Mouse (Mus musculus): ENCODE data around the gene Aff3. TPM values are rescaled to one million over a fixed set of nuclear protein-coding genes. Genes with fewer than 3 reads are reported as not detected.

Gene Aff3
- total and polyA plus RNA-seq, 3 experiments = 1.4 to 3.1 (median 2.4) TPM

DNA sequence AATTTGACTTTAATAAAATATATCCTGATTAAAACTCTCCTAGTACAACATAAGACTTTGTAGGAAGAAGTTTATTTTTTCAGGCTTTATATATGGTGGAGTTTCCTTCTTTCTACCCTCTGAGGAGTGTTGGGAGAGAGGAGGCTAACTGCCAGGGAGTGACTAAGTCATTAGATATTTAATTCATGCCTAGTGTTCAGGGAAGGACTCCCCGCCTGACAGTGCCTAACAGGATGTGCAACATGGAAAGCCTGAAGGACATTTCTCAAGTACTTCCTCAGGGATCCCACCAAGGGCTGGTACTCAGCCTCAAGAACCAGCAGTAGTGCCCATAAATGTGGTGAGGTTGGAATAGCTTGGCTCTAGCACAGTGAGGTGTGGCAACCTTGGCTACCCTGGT, 378.2 kb downstream of the Aff3 start:
- no peak overlapping the region for H3K27ac ChIP-seq

DNA sequence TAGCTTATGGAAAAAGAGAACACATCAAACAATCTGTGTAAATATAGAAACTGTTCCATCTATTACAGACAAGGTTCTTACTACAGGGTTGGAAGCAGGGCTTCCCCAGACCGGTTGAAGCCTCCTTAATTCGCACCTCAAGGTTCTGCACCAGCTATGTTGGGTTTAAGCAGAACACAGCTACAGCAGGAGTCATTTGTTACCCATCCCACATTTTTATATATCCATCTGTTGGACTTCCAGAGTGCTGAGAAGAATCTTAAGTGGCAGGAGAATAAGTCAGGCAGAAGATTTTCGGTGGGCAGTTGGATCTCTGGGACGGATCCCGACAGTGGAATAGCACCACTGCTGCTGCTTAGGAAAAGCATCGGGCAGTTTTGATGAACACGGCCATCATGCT, 384.2 kb downstream of the Aff3 start:
- H3K4me3 ChIP-seq = no peak overlapping the region
- H3K36me3 ChIP-seq (ENCODE audit: control insufficient read depth, insufficient read depth, low read length) = no peaks in the 10 kb centered on the region
- no peak overlapping the region for H3K27ac ChIP-seq
- no peaks in the 10 kb centered on the region for H3K27me3 ChIP-seq (ENCODE audit: control insufficient read depth, insufficient read depth, low read length)
- no peaks in the 10 kb centered on the region for H3K4me1 ChIP-seq (ENCODE audit: control insufficient read depth, insufficient read depth, low read length)
- intact Hi-C loops (cut with DNase I) = no loop called here
- H3K79me2 ChIP-seq (replicated peaks; ENCODE audit: control insufficient read depth, insufficient read depth, low read length) = no peaks in the 10 kb centered on the region
- WGBS = 89% methylated on average over 7 of the region's 7 CpGs
- no peak overlapping the region for H3K9ac ChIP-seq (ENCODE audit: low read depth, low read length)
- TF ChIP-seq POLR2A (IDR thresholded peaks at IDR 0.05; ENCODE audit: insufficient read depth, low read depth, low read length) = no peak
- TF ChIP-seq CTCF (IDR thresholded peaks at IDR 0.05) = no peak
- TF ChIP-seq EP300 (IDR thresholded peaks at IDR 0.05; ENCODE audit: insufficient read depth, low read depth, low read length) = no peak
- no peak for DNase-seq

More for the DNA sequence above, 378.2 kb downstream of the Aff3 start:
- DNase-seq = no peak
- no peaks in the 10 kb centered on the region for H3K27me3 ChIP-seq (ENCODE audit: control insufficient read depth, insufficient read depth, low read length)
- no peaks in the 10 kb centered on the region for H3K79me2 ChIP-seq (replicated peaks; ENCODE audit: control insufficient read depth, insufficient read depth, low read length)
- 55% methylated on average over 1 of the region's 1 CpGs for WGBS
- intact Hi-C loops (cut with DNase I) = no loop called here
- H3K36me3 ChIP-seq (ENCODE audit: control insufficient read depth, insufficient read depth, low read length) = no peaks in the 10 kb centered on the region
- no peak for TF ChIP-seq POLR2A (IDR thresholded peaks at IDR 0.05; ENCODE audit: insufficient read depth, low read depth, low read length)
- no peak for TF ChIP-seq CTCF (IDR thresholded peaks at IDR 0.05)
- TF ChIP-seq EP300 (IDR thresholded peaks at IDR 0.05; ENCODE audit: insufficient read depth, low read depth, low read length) = no peak
- no peak overlapping the region for H3K9ac ChIP-seq (ENCODE audit: low read depth, low read length)
- H3K4me1 ChIP-seq (ENCODE audit: control insufficient read depth, insufficient read depth, low read length) = no peaks in the 10 kb centered on the region
- no peak overlapping the region for H3K4me3 ChIP-seq

DNA sequence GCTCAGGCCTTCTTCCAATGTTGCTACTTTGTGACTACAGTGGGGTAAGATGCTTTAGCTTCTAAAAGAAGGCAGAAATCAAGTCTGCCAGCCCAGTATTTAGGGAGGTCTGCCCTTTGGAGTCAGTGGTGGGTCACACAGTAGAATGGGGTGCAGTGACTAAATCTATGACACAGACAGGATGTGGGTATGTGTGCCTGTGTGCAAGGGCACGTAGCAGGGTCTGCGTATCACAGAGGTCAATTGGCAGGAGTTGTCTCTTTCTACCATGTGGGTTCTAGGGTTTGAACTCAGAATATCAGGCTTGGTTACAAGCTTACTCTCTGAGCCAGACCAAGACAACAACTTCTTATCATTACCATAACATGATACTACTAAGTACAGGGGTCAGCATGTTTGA, 393.4 kb downstream of the Aff3 start:
- no peak overlapping the region for H3K4me3 ChIP-seq
- H3K9ac ChIP-seq (ENCODE audit: low read depth, low read length) = no peak overlapping the region
- no peaks in the 10 kb centered on the region for H3K27me3 ChIP-seq (ENCODE audit: control insufficient read depth, insufficient read depth, low read length)
- no peak overlapping the region for H3K27ac ChIP-seq
- WGBS = 81% methylated on average over 2 of the region's 2 CpGs
- H3K4me1 ChIP-seq (ENCODE audit: control insufficient read depth, insufficient read depth, low read length) = no peaks in the 10 kb centered on the region; the same call in 1 of the 2 replicates
- DNase-seq = no peak
- intact Hi-C loops (cut with DNase I) = no loop called here
- H3K36me3 ChIP-seq (ENCODE audit: control insufficient read depth, insufficient read depth, low read length) = no peaks in the 10 kb centered on the region
- TF ChIP-seq POLR2A (IDR thresholded peaks at IDR 0.05; ENCODE audit: insufficient read depth, low read depth, low read length) = no peak
- TF ChIP-seq CTCF (IDR thresholded peaks at IDR 0.05) = no peak
- H3K79me2 ChIP-seq (replicated peaks; ENCODE audit: control insufficient read depth, insufficient read depth, low read length) = no peaks in the 10 kb centered on the region

DNA sequence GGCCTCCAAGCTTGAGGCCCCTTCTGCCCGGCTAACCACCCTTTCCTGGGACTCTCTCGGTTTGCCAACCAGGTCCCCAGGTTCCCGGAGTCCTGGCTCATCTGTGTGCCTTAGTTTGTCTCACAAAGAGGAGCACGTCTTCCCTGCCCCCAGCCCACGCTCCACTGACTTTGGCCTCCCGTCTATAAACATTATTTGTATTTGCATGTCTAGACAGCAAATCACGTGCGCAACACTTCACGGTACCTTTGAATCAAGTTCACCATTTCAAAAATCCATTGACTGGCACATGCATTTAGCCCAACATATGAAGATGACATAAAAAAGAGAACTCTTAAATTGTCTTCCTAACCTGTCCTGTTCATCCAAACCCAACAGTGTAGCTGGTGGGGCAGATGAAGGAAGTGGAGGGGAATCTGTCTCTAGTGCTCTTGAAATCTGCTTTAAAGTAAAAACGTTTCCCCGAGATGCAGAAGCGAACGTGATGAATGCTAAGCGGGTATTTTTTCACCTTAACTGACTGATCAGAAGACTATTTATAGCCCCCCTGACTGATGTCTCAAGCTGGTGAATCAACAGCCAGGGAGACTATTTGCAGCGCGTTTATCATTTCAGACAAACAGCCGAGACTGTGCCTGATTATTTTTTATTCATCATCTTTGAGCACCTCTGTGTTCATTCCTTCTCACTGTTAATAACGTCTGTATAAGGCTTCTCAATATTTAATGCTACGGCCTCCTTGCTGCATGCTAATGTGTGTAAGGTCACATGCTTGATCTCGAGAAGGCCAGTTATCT, 396.3 kb downstream of the Aff3 start:
- no peaks in the 10 kb centered on the region for H3K27me3 ChIP-seq (ENCODE audit: control insufficient read depth, insufficient read depth, low read length)
- 63% methylated on average over 20 of the region's 20 CpGs for WGBS
- intact Hi-C loops (cut with DNase I) = no loop called here
- H3K79me2 ChIP-seq (replicated peaks; ENCODE audit: control insufficient read depth, insufficient read depth, low read length) = no peaks in the 10 kb centered on the region
- H3K27ac ChIP-seq = no peak overlapping the region
- H3K4me1 ChIP-seq (ENCODE audit: control insufficient read depth, insufficient read depth, low read length) = no peaks in the 10 kb centered on the region
- H3K36me3 ChIP-seq (ENCODE audit: control insufficient read depth, insufficient read depth, low read length) = no peaks in the 10 kb centered on the region
- H3K9ac ChIP-seq (ENCODE audit: low read depth, low read length) = no peak overlapping the region
- DNase-seq = no peak
- H3K4me3 ChIP-seq = no peak overlapping the region
- TF ChIP-seq POLR2A (IDR thresholded peaks at IDR 0.05; ENCODE audit: insufficient read depth, low read depth, low read length) (no peak), EP300 (IDR thresholded peaks at IDR 0.05; ENCODE audit: insufficient read depth, low read depth, low read length) (no peak), CTCF (IDR thresholded peaks at IDR 0.05) (no peak)

DNA sequence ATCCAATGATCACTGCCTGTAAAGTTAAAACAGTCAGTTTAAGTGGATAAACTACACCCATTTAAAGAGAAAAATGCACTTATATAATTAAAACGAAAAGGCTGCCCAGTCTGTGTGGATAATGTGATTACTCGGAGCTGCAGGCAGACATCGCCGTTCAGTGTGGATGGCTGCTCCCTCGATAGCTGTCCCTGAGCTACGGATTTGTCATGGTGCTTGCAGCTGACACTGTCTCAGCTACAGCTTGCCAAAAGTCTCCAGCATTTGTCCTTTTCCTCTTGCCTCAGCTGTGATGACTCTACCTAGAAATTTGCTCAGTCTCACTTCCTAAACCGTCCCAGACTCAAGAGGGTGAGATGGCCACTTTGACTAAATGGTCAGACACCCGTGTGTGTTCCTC, 401.5 kb downstream of the Aff3 start:
- DNase-seq = no peak

DNA sequence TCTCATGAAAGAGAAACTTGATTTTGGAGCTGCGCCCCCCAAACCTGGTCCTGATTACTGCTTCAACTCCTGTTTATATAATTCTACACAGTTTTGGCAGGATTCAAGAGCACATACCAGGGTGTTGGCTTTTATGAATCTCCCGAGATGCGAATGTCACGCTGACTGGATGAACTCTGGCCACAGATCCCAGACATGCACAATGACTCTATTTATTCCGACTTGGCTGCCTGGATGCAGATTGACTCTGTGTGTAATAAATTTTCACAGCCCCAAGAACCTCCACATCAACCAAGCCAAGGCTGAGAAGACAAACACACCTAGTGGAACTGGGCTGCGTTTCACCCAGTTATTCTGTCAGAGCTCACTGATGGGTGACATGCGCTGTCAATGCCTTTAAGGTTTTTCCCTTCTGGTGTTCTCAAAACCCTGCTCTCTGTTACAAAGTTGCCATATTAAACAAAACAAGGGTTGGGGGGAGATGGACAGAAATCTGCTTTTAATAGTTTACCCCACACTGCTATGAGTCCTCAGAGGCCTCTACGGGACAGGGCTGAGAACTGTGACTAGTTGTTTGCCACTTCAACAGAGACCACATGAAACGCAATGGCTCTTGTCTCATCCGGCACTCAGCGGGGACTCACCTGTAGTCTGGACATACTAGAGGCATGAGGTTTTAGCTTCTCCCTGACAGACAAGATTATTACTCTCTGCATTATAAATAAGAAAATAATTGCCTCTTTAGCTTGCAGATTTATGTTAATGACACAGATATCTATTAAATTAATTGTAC, 402.2 kb downstream of the Aff3 start:
- H3K27me3 ChIP-seq (ENCODE audit: control insufficient read depth, insufficient read depth, low read length) = no peaks in the 10 kb centered on the region
- H3K27ac ChIP-seq = peak overlapping the region; percentile 41
- TF ChIP-seq CTCF (IDR thresholded peaks at IDR 0.05) (peak; percentile 14; the same call in 1 of the 2 replicates), EP300 (IDR thresholded peaks at IDR 0.05; ENCODE audit: insufficient read depth, low read depth, low read length) (no peak), POLR2A (IDR thresholded peaks at IDR 0.05; ENCODE audit: insufficient read depth, low read depth, low read length) (no peak)
- H3K4me1 ChIP-seq (ENCODE audit: control insufficient read depth, insufficient read depth, low read length) = no peaks in the 10 kb centered on the region
- peak in 1 of 2 experiments; percentile 65 for DNase-seq
- 66% methylated on average over 11 of the region's 11 CpGs for WGBS
- H3K79me2 ChIP-seq (replicated peaks; ENCODE audit: control insufficient read depth, insufficient read depth, low read length) = no peaks in the 10 kb centered on the region
- H3K9ac ChIP-seq (ENCODE audit: low read depth, low read length) = no peak overlapping the region
- no peak overlapping the region for H3K4me3 ChIP-seq
- H3K36me3 ChIP-seq (ENCODE audit: control insufficient read depth, insufficient read depth, low read length) = no peaks in the 10 kb centered on the region
- intact Hi-C loops (cut with DNase I) = no loop called here

More for the DNA sequence above, 401.5 kb downstream of the Aff3 start:
- Histone ChIP-seq H3K27ac (peak overlapping the region; percentile 41), H3K36me3 (ENCODE audit: control insufficient read depth, insufficient read depth, low read length) (no peaks in the 10 kb centered on the region), H3K27me3 (ENCODE audit: control insufficient read depth, insufficient read depth, low read length) (no peaks in the 10 kb centered on the region), H3K4me1 (ENCODE audit: control insufficient read depth, insufficient read depth, low read length) (no peaks in the 10 kb centered on the region), H3K9ac (ENCODE audit: low read depth, low read length) (no peak overlapping the region), H3K4me3 (no peak overlapping the region), H3K79me2 (replicated peaks; ENCODE audit: control insufficient read depth, insufficient read depth, low read length) (no peaks in the 10 kb centered on the region)
- WGBS = 63% methylated on average over 8 of the region's 8 CpGs
- TF ChIP-seq POLR2A (IDR thresholded peaks at IDR 0.05; ENCODE audit: insufficient read depth, low read depth, low read length) = no peak
- TF ChIP-seq EP300 (IDR thresholded peaks at IDR 0.05; ENCODE audit: insufficient read depth, low read depth, low read length) = no peak
- no peak for TF ChIP-seq CTCF (IDR thresholded peaks at IDR 0.05)
- intact Hi-C loops (cut with DNase I) = no loop called here
